Mouse (Mus musculus): ENCODE results near the gene Arl14. TPM values are rescaled to one million over a fixed set of nuclear protein-coding genes. Genes with fewer than 3 reads are reported as not detected.

Gene Arl14
- polyA plus RNA-seq (2012; rRNA removed): not detected in 2 replicates

DNA sequence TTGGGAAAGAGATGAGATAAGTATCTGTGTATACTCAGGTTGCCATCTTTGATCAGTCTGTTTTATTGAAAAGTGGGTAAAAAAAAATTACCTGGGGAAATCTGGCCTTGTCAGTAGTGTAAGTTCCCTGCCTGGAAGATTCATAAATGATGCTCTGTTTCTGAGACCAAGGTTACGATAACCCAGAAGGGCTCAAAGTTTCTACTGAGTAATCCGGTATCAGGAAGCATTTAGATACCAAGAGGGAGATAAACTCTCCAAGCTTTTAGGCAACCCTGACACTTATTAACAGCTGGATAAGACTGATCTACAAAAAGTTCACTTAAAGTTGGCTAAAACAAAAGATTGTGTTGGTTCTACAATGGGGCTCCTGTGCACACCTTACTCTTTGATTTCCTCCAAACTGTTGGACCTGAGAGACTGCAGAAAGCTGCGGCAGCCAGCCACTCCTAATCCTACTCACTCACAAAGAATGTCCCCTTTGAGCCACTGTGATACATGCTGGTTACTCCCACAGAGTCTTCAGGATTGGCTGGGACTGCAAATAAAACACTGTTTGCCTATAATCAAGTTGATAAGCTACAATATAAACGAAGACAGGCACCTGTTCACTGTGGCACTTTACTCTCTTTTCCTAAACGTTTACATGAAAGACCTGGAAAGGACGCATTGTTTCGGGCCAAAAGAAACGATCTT, at the start of gene Arl14:
Gene Arl14 (plus strand): TSS at position 614 of the 696 bp plus-strand sequence.
- TF ChIP-seq CTCF (IDR thresholded peaks at IDR 0.05; ENCODE audit: borderline replicate concordance, extremely low read depth, insufficient read depth, insufficient read length) (no peak), POLR2A (IDR thresholded peaks at IDR 0.05; ENCODE audit: borderline replicate concordance, extremely low read depth, insufficient read depth, insufficient read length, poor library complexity, severe bottlenecking) (no peak)
- DNase-seq (ENCODE audit: low read depth): no peak

DNA sequence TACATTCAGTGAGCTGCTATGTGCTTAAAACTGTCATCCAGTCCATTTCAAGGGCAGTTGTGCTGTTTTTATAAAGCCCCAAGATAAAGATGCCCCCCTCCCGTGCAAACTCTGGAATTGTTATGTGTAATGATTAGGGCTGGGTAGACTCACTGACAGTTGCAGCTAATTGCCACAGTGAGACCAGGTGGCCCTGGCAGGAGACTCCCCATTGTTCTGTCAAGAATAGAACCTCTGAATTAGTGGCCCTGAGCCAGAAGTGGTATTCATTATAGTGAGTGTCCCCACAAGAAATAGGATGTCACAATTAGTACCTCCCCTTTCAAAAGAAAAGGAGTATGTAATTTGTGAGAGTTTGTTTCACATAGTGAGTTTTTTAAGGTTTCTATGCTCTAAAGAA, 47.0 kb upstream of the Arl14 start:
- peak; percentile 67 for DNase-seq (ENCODE audit: low read depth)
- no peak for TF ChIP-seq POLR2A (IDR thresholded peaks at IDR 0.05; ENCODE audit: borderline replicate concordance, extremely low read depth, insufficient read depth, insufficient read length, poor library complexity, severe bottlenecking)
- TF ChIP-seq CTCF (IDR thresholded peaks at IDR 0.05; ENCODE audit: borderline replicate concordance, extremely low read depth, insufficient read depth, insufficient read length): no peak

DNA sequence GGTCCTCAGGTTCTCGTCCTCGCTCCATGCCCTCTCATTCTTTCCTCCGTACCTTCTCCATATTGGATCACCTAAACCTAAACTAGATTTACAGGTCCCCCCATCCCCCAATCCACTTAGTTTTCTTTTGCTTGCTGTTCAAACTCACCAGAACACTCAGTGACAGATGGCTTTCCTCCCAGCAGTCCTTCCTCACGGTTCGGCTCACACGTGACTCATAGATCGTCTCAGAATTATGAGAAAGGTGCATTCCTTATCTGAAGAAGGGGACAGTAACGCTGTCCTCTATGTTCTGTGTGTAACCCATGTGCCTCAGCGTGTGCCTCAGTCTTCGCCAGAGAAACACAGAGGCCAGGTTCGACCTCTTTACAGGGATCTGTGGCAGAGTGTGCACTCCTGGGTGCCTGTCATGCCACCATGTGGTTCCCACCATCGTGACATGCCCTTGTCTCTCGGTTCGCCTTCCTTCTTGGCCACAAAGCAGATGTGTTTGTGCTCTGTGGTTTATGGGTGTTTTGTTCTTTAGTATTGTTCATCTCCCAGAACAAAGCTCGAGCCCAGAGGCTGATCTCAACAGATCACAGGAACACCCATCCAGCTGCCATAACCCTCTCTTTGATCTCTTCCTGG, 44.9 kb upstream of the Arl14 start:
- peak; percentile 25 for DNase-seq (ENCODE audit: low read depth)
- TF ChIP-seq CTCF (IDR thresholded peaks at IDR 0.05; ENCODE audit: borderline replicate concordance, extremely low read depth, insufficient read depth, insufficient read length) (no peak), POLR2A (IDR thresholded peaks at IDR 0.05; ENCODE audit: borderline replicate concordance, extremely low read depth, insufficient read depth, insufficient read length, poor library complexity, severe bottlenecking) (no peak)

DNA sequence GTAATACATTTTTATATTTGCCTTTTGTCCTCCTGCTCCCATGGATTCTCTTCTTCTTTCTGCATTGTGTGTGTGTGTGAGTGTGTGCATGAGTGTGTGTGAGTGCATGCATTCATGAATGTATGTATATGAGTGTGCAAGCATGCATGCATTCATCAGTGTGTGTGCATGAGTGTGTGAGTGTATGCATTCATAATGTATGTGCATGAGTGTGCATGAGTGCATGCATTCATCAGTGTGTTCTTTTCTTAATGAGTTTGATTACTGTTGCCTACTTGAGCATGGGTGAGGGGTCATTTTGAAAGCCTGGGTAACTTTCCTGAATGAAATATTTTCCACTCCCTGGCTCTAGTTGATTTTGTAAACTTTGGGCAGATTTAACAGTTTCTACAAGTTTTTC, 44.3 kb upstream of the Arl14 start:
- DNase-seq (ENCODE audit: low read depth): no peak
- TF ChIP-seq POLR2A (IDR thresholded peaks at IDR 0.05; ENCODE audit: borderline replicate concordance, extremely low read depth, insufficient read depth, insufficient read length, poor library complexity, severe bottlenecking): no peak

DNA sequence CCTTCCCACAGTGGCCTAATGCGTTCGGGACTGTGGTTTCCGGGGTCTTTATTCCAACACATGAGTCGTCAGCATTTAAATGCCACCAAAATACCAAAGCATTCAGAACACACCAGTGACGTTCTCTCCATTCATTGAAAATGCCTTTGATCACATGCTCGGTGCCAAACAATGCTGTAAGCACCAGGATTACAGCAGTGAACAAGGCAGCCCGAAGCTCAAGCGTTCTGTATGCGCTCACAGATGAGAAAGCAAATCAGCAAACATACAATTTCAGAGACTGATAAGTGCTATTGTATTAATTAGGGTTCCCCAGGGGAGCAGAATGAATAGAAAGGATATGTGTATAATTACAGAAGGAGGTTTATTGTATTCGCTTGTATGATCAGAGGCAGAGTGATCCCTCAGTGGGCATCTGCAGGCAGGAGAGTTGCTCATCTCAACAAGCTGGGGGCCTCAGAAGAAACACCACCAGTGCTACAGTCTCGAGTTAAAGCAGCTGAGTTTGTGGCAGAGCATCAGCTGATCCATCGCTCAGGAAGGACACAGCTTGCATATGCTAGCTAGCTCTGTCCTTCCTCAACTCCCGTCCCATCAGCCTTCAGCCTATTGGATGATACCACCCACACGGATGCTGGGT, 43.7 kb upstream of the Arl14 start:
- TF ChIP-seq CTCF (IDR thresholded peaks at IDR 0.05; ENCODE audit: borderline replicate concordance, extremely low read depth, insufficient read depth, insufficient read length): no peak
- no peak for TF ChIP-seq POLR2A (IDR thresholded peaks at IDR 0.05; ENCODE audit: borderline replicate concordance, extremely low read depth, insufficient read depth, insufficient read length, poor library complexity, severe bottlenecking)
- peak; percentile 88 for DNase-seq (ENCODE audit: low read depth)

DNA sequence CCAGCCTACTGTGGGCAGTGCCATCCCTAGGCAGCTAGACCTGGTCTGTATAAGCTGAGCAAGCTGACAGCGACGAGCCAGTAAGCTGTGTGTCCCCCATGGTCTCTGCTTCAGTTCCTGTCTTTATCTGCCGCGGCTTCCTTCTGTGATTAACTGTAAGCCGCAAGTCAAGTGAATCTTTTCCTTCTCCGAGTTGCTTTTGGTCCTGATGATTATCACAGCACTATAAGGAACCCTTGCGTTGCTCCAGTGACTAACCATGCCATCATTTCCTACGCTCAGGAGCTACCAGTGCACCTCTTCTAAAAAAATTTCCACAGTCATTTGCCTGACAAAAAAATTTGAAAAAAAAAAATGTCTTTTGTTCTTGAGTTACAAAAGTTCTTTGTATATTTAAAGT, 40.7 kb upstream of the Arl14 start:
- TF ChIP-seq POLR2A (IDR thresholded peaks at IDR 0.05; ENCODE audit: borderline replicate concordance, extremely low read depth, insufficient read depth, insufficient read length, poor library complexity, severe bottlenecking) (no peak), CTCF (IDR thresholded peaks at IDR 0.05; ENCODE audit: borderline replicate concordance, extremely low read depth, insufficient read depth, insufficient read length) (no peak)
- no peak for DNase-seq (ENCODE audit: low read depth)

DNA sequence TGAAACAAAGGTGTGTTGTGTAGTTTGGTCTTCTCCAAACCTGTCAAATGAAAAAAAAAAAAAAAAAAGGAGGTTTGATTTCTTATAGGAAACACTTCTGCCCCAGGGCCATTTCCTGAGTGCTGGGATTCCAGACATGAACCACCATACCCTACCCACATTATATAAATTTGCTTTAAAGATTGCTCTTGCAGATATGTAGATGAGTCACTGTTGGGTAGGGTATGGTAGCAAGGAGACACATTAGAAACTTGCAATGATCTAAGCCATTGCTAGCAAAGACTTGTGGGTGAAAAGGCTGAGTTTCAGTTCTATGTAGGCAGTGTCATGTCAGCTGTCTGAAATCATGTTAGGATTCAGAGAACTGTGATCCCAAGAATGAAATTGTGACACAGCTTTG, 40.0 kb upstream of the Arl14 start:
- TF ChIP-seq CTCF (IDR thresholded peaks at IDR 0.05; ENCODE audit: borderline replicate concordance, extremely low read depth, insufficient read depth, insufficient read length) (no peak), POLR2A (IDR thresholded peaks at IDR 0.05; ENCODE audit: borderline replicate concordance, extremely low read depth, insufficient read depth, insufficient read length, poor library complexity, severe bottlenecking) (no peak)
- DNase-seq (ENCODE audit: low read depth): no peak

DNA sequence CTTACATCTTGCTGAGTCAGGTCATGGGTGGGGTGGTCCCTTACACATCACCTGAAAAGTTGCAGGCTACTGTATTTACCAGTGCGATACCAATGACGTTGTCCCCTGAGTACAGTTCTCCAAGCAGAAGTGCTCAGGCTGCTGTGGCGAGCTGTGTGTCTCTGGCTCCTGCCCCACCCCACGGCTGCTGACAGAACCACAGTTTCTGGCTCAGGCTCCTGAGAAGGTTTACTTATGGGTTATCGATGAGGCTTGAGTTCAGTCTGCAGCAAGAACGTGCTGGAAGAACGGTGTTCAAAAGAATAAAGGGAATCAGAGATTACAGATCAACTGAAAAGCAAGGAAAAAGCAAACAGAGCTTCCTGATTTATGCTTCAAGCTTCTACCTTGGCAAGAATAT, 37.0 kb upstream of the Arl14 start:
- TF ChIP-seq CTCF (IDR thresholded peaks at IDR 0.05; ENCODE audit: borderline replicate concordance, extremely low read depth, insufficient read depth, insufficient read length) (no peak), POLR2A (IDR thresholded peaks at IDR 0.05; ENCODE audit: borderline replicate concordance, extremely low read depth, insufficient read depth, insufficient read length, poor library complexity, severe bottlenecking) (no peak)
- no peak for DNase-seq (ENCODE audit: low read depth)

DNA sequence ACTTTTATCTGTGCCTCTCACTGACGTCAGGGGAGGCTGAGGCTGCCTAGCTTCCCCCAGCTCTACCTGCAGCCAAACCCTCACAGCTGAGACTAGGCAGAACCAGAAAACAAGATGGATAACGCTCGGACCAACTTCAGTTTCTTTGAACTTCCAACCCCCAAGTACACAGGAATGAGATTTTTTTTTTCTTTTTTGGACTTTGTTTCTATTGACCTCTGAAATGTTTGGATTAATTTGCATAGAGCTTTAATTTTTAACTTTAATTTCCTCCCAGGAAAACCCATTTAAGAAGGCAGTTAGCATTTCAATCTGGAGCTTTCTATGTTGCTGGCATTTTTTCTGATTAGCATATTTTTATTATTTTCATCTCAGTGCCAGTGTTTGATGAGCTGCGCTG, 36.2 kb upstream of the Arl14 start:
- TF ChIP-seq POLR2A (IDR thresholded peaks at IDR 0.05; ENCODE audit: borderline replicate concordance, extremely low read depth, insufficient read depth, insufficient read length, poor library complexity, severe bottlenecking) (no peak), CTCF (IDR thresholded peaks at IDR 0.05; ENCODE audit: borderline replicate concordance, extremely low read depth, insufficient read depth, insufficient read length) (no peak)
- no peak for DNase-seq (ENCODE audit: low read depth)

DNA sequence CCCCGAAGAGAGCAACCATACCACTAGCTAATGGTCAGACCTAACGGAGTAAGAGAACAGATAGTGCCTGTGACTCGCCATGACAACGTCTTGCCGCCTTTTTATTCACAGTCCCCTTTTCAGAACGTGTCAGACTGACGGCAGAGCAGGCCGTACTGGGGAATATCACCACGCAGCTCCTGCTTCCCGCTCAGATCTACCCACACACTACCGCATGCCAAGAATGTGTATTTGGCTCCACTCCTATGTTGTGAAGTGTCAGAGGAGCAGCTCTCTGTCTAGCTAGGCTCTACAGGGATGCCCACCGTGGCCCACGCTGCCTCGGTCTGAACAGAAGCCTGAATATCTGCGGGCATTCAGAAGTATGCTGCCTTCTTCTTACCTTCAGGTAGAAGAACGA, 35.6 kb upstream of the Arl14 start:
- peak; percentile 61 for DNase-seq (ENCODE audit: low read depth)
- TF ChIP-seq POLR2A (IDR thresholded peaks at IDR 0.05; ENCODE audit: borderline replicate concordance, extremely low read depth, insufficient read depth, insufficient read length, poor library complexity, severe bottlenecking) (no peak), CTCF (IDR thresholded peaks at IDR 0.05; ENCODE audit: borderline replicate concordance, extremely low read depth, insufficient read depth, insufficient read length) (no peak)

DNA sequence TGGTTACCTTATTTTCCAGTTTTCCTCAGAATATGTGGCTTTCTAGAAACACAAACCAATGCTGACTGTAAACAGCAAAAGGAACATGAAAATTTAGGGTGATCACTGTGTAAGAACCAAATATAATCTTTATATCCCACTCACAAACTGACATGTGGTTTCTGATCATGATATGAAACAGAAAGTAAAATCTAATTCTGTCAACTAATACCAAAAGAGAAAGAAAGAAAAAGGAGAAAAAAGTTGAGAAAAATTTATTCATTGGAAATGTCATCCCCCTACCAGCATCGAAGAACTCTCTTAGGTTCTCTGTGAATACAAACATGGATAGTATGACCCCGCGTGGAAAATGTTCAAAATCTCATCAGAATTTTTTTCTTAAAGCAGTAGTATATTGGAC, 29.2 kb upstream of the Arl14 start:
- no peak for DNase-seq (ENCODE audit: low read depth)
- TF ChIP-seq CTCF (IDR thresholded peaks at IDR 0.05; ENCODE audit: borderline replicate concordance, extremely low read depth, insufficient read depth, insufficient read length): no peak
- no peak for TF ChIP-seq POLR2A (IDR thresholded peaks at IDR 0.05; ENCODE audit: borderline replicate concordance, extremely low read depth, insufficient read depth, insufficient read length, poor library complexity, severe bottlenecking)

DNA sequence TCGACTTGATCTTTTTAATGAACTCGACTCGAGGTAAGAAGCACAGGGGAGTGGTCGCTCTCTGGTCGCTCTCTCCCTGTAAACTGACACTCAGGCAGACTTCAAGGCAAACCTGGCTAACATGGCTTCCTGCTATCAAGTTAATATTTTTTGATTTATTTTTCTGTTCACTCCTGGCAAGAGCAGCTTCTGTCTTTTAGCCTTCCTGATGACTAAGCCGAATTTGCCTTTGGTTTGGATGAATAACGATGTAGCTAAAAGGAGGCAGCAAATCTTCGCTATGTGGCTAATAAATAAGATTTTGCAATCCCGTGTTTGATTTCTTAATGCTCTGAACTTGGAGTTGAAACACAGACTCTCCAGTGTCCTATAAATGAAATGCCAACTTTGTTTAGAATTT, 27.7 kb upstream of the Arl14 start:
- TF ChIP-seq CTCF (IDR thresholded peaks at IDR 0.05; ENCODE audit: borderline replicate concordance, extremely low read depth, insufficient read depth, insufficient read length): no peak
- no peak for TF ChIP-seq POLR2A (IDR thresholded peaks at IDR 0.05; ENCODE audit: borderline replicate concordance, extremely low read depth, insufficient read depth, insufficient read length, poor library complexity, severe bottlenecking)
- no peak for DNase-seq (ENCODE audit: low read depth)

All from brain, embryonic 14.5 days (tissue).